17 mouse cellular contexts compared by ENCODE assay signal in the genomic region with DNA sequence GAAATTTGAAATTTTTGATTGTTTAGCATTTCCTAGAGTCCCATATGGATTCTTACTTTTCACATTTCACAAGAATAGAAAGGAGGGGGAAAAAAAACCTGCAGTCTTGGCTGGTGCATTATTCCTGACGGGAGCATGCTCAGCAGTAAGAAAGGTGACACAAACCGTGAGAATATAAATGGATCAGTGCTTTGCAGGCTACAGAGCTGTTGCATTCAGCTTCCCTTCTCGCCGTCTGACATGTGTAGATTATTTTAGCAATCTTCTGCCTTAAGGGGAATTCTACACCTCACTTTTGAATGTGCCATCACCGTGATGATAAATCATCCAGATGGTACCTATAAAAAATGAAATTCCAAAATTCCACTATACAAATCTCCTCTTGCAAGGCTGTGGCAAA. TPM values are rescaled to one million over a fixed set of nuclear protein-coding genes. Genes with fewer than 3 reads are reported as not detected.
"Had no signal": no experiment of that assay in that cellular context is flagged by ENCODE, and none has a peak within 500 bp of the region (broad histone marks: within the 10 kb centered on the region; RNA-seq: fewer than 3 reads in every experiment).

No protein-coding gene starts in this region.

- ATAC-seq: liver, postnatal 0 days; lung, postnatal 0 days; midbrain, embryonic 15.5 days had no signal

- DNase-seq: kidney, adult 11 months; kidney, adult 8-10 months; kidney, postnatal 10 days; kidney, postnatal 36 days; layer of hippocampus, postnatal 36 days; liver, postnatal 0 days; lung, embryonic 14.5 days; spleen, adult 18-20 months; thymus, adult 18-20 months; thymus, postnatal 36 days had no signal

RNA-seq across cellular contexts. Expression of gene Crygf, which starts 55.3 kb away (rescaled TPM):
- total RNA-seq: layer of hippocampus, adult 8-10 months; layer of hippocampus, postnatal 10 days; layer of hippocampus, postnatal 36 days; left cerebral cortex, postnatal 10 days; left cerebral cortex, postnatal 36 days; megakaryocyte, adult 5-6 weeks had no signal
